Mouse (Mus musculus) heart, adult 2 months (tissue): Measurements from ENCODE around the gene Psmd3.

Experiments
- CTCF ChIP-seq: fragments of 200-600 bp; IDR thresholded peaks from 2 replicates; pipeline ENCODE4 v1.8.1; 2022; ENCODE audit warnings: antibody characterized with exemption, mild to moderate bottlenecking, moderate library complexity
- POLR2A ChIP-seq: fragments of 200-500 bp; IDR thresholded peaks from 2 replicates; pipeline ENCODE4 v1.6.1; 2011; ENCODE audit warnings: mild to moderate bottlenecking, low read depth, low read length, control low read depth; ENCODE audit not compliant: insufficient read depth

DNA sequence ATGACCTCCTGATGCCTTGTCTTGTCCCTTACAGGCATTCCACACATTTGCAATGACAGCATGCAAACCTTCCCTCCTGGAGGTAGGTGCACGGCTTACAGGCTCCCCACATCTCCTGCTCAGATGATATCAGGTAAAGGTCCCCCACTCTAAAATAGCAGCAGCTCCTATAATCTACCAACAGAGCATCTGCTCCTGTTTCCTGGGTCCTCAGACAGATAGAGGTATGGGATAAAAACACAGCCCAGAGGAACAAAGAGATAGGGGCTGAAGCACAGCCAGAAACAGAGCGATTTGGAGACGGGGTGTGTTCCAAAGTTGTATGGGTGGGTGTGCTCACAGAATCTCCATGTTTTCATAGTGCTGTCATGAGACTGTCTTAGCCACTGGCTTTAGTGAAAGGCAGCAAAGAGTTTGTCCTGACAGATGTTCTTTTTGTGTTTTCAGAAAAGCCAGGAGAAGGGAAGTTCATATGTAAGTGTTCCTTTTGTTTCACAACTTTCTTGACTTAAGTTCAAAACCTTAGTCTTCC is 11.0 kb upstream of the Psmd3 start:
- TF ChIP-seq CTCF (no peak), POLR2A (no peak)
